Mouse (Mus musculus): ENCODE data around the gene Prn. TPM values are rescaled to one million over a fixed set of nuclear protein-coding genes. Genes with fewer than 3 reads are reported as not detected.

Gene Prn
- total and polyA plus RNA-seq, 3 experiments: not detected

GRCm38 (mm10) chr2:131902423-131902822, 7.3 kb upstream of the Prn start:
- Histone ChIP-seq H3K27me3 (ENCODE audit: control insufficient read depth in 1 of 2, insufficient read depth in 2 of 2, low read length in 2 of 2) (no peaks in the 10 kb centered on the region; a peak in 1 of 4 replicates), H3K9ac (ENCODE audit: control insufficient read depth, low read depth, low read length, poor library complexity, severe bottlenecking) (no peak overlapping the region), H3K36me3 (ENCODE audit: control insufficient read depth in 1 of 2, insufficient read depth in 2 of 2, low read length in 2 of 2) (peaks cover 0 to 19% of the 10 kb centered on the region in 2 experiments; a peak in 2 of 4 replicates), H3K4me3 (ENCODE audit: control insufficient read depth in 1 of 2, insufficient read depth in 1 of 2, low read depth in 2 of 2, low read length in 2 of 2) (no peak overlapping the region), H3K27ac (ENCODE audit: control insufficient read depth, low read depth, low read length) (no peak overlapping the region), H3K79me2 (ENCODE audit: control insufficient read depth, insufficient read depth, low read length, poor library complexity) (no peaks in the 10 kb centered on the region), H3K4me1 (ENCODE audit: control insufficient read depth in 1 of 2, insufficient read depth in 2 of 2, low read length in 2 of 2) (peaks cover 4 to 25% of the 10 kb centered on the region in 2 experiments), H3K9me3 (replicated peaks; ENCODE audit: insufficient read depth, low read length) (no peaks in the 10 kb centered on the region)
- TF ChIP-seq ZNF384 (IDR thresholded peaks at IDR 0.05; ENCODE audit: low read depth, low read length) (no peak), ZKSCAN1 (IDR thresholded peaks at IDR 0.05; ENCODE audit: low read depth, low read length) (no peak), POLR2AphosphoS2 (IDR thresholded peaks at IDR 0.05; ENCODE audit: low read length) (no peak), SMC3 (IDR thresholded peaks at IDR 0.05; ENCODE audit: low read depth, low read length) (no peak), GATA1 (IDR thresholded peaks at IDR 0.05; ENCODE audit: low read depth, low read length) (no peak), ELF1 (IDR thresholded peaks at IDR 0.05; ENCODE audit: low read depth, low read length) (no peak), RAD21 (IDR thresholded peaks at IDR 0.05; ENCODE audit: low read depth, low read length) (no peak), ETS1 (IDR thresholded peaks at IDR 0.05; ENCODE audit: low read depth, low read length) (no peak), TAL1 (IDR thresholded peaks at IDR 0.05; ENCODE audit: low read length) (no peak), NELFE (IDR thresholded peaks at IDR 0.05; ENCODE audit: low read depth, low read length) (no peak), KAT2A (conservative IDR thresholded peaks at IDR 0.05; ENCODE audit: low read depth, low read length) (no peak), ZMIZ1 (IDR thresholded peaks at IDR 0.05; ENCODE audit: low read depth, low read length) (no peak), SIN3A (IDR thresholded peaks at IDR 0.05; ENCODE audit: low read length) (no peak), CTCF (IDR thresholded peaks at IDR 0.05 in 2 of 3, conservative IDR thresholded peaks at IDR 0.05 in 1 of 3; ENCODE audit: control insufficient read depth in 1 of 3, insufficient read depth in 1 of 3, low read depth in 2 of 3, low read length in 3 of 3, poor library complexity in 1 of 3, severe bottlenecking in 1 of 3) (no peak), HCFC1 (IDR thresholded peaks at IDR 0.05; ENCODE audit: low read depth, low read length) (no peak), CHD2 (IDR thresholded peaks at IDR 0.05; ENCODE audit: low read length) (no peak), MAZ (IDR thresholded peaks at IDR 0.05; ENCODE audit: low read depth, low read length) (no peak), BHLHE40 (IDR thresholded peaks at IDR 0.05; ENCODE audit: borderline replicate concordance, low read depth, low read length) (no peak), EP300 (IDR thresholded peaks at IDR 0.05; ENCODE audit: low read depth in 1 of 2, low read length in 2 of 2) (no peak), USF1 (IDR thresholded peaks at IDR 0.05; ENCODE audit: low read depth, low read length) (no peak)
- DNase-seq (ENCODE audit: low read depth, low spot score): no peak

- DNase-seq (ENCODE audit: low read depth, low spot score): peak; percentile 11
- H3K9me3 ChIP-seq (replicated peaks; ENCODE audit: insufficient read depth, low read length): no peaks in the 10 kb centered on the region
- H3K27me3 ChIP-seq (ENCODE audit: control insufficient read depth in 1 of 2, insufficient read depth in 2 of 2, low read length in 2 of 2): no peaks in the 10 kb centered on the region; a peak in 1 of 4 replicates
- peaks cover 0 to 22% of the 10 kb centered on the region in 2 experiments; a peak in 2 of 4 replicates for H3K36me3 ChIP-seq (ENCODE audit: control insufficient read depth in 1 of 2, insufficient read depth in 2 of 2, low read length in 2 of 2)
- peaks cover 4 to 27% of the 10 kb centered on the region in 2 experiments for H3K4me1 ChIP-seq (ENCODE audit: control insufficient read depth in 1 of 2, insufficient read depth in 2 of 2, low read length in 2 of 2)
- TF ChIP-seq ELF1 (IDR thresholded peaks at IDR 0.05; ENCODE audit: low read depth, low read length): no peak
- no peak for TF ChIP-seq NELFE (IDR thresholded peaks at IDR 0.05; ENCODE audit: low read depth, low read length)
- no peak for TF ChIP-seq CTCF (IDR thresholded peaks at IDR 0.05 in 2 of 3, conservative IDR thresholded peaks at IDR 0.05 in 1 of 3; ENCODE audit: control insufficient read depth in 1 of 3, insufficient read depth in 1 of 3, low read depth in 2 of 3, low read length in 3 of 3, poor library complexity in 1 of 3, severe bottlenecking in 1 of 3)
- no peak for TF ChIP-seq MYC (IDR thresholded peaks at IDR 0.05; ENCODE audit: low read depth, low read length)
- no peak for TF ChIP-seq USF1 (IDR thresholded peaks at IDR 0.05; ENCODE audit: low read depth, low read length)
- H3K4me3 ChIP-seq (ENCODE audit: control insufficient read depth in 1 of 2, insufficient read depth in 1 of 2, low read depth in 2 of 2, low read length in 2 of 2): no peak overlapping the region
- no peak overlapping the region for H3K9ac ChIP-seq (ENCODE audit: control insufficient read depth, low read depth, low read length, poor library complexity, severe bottlenecking)
- H3K27ac ChIP-seq (ENCODE audit: control insufficient read depth, low read depth, low read length): no peak overlapping the region
- no peaks in the 10 kb centered on the region for H3K79me2 ChIP-seq (ENCODE audit: control insufficient read depth, insufficient read depth, low read length, poor library complexity)
Measured at GRCm38 (mm10) chr2:131902867-131903266, 6.9 kb upstream of the Prn start.
